Mouse (Mus musculus): ENCODE results near the gene Amz2.

GRCm38 (mm10) chr11:109476241-109476640 lies 50.5 kb downstream of the Amz2 start:
- TF ChIP-seq EP300 (IDR thresholded peaks at IDR 0.05; ENCODE audit: insufficient read depth, low read depth, low read length) (no peak), CTCF (IDR thresholded peaks at IDR 0.05) (no peak), POLR2A (IDR thresholded peaks at IDR 0.05; ENCODE audit: insufficient read depth, low read depth, low read length) (no peak)

Data from heart, adult 2 months (tissue).